ENCODE assay signal across 9 mouse cellular contexts in the genomic region with DNA sequence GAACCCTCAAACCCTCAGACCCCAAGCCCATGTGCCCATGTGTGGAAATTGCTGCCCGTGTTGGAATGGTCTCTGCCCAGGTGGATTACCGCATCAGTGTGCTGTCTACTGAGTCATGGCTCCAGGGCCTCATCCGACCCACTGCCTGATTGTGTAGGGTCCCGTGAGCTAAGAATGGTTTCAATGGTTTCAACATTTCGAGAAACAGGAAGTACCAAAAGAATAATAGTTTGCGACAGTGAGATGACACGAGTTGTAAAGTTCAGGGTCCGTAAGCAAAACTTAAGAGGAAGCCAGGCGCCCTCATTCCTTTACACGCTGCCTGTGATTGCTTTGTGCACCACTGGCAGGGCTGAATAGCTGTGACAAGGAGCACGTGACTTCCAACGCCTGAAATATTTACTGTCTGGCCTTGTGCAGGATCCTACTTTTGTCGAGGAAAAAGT. TPM values are rescaled to one million over a fixed set of nuclear protein-coding genes. Genes with fewer than 3 reads are reported as not detected.
DNase-seq lines count a peak whose midpoint lies in the region; ATAC-seq and TF ChIP-seq lines count a peak whose summit lies in the region.
"Had no signal": no experiment of that assay in that cellular context is flagged by ENCODE, and none has a peak within 500 bp of the region (broad histone marks: within the 10 kb centered on the region; RNA-seq: fewer than 3 reads in every experiment).

No protein-coding gene starts in this region.

- H3K27me3 ChIP-seq in thymus, adult 2 months (ENCODE audit: control insufficient read depth, insufficient read depth, low read length) = peaks cover 17% of the 10 kb centered on the region; the same call in 1 of the 2 replicates
- H3K27me3 ChIP-seq in limb, embryonic 15.5 days = peaks cover 45% of the 10 kb centered on the region

- peaks cover 24% of the 10 kb centered on the region for H3K4me1 ChIP-seq in thymus, adult 2 months (replicated peaks; ENCODE audit: control insufficient read depth, insufficient read depth, low read length)
- peaks cover 38% of the 10 kb centered on the region for H3K4me1 ChIP-seq in limb, embryonic 15.5 days

- DNase-seq in adrenal gland, postnatal 10 days = peak; percentile 27
- no peak for DNase-seq in adrenal gland, adult 8-10 months
- DNase-seq in thymus, adult 2 months = no peak
- no peak for DNase-seq in thymus, adult 18-20 months
- no peak for DNase-seq in spleen, postnatal 4 days (ENCODE audit: low spot score in 2 of 2)
- no peak for DNase-seq in layer of hippocampus, adult 8-10 months (ENCODE audit: low spot score in 2 of 2)

- no peak for ATAC-seq in limb, embryonic 15.5 days (ENCODE audit: insufficient number of reproducible peaks, low FRiP score, low TSS enrichment, low read depth)
- ATAC-seq in neutrophil, adult 5-6 weeks (ENCODE audit: extremely low read depth, insufficient number of reproducible peaks, low FRiP score, poor library complexity, severe bottlenecking) = peak; percentile 85

- no peak overlapping the region for H3K27ac ChIP-seq in thymus, adult 2 months (ENCODE audit: control insufficient read depth, insufficient read depth, low read length)
- peak overlapping the region; percentile 72 for H3K27ac ChIP-seq in limb, embryonic 15.5 days

- H3K4me3 ChIP-seq in thymus, adult 2 months (ENCODE audit: control insufficient read depth, insufficient read depth, low read length) = peak overlapping the region; percentile 3; the same call in 1 of the 2 replicates
- H3K4me3 ChIP-seq in limb, embryonic 15.5 days = no peak overlapping the region
- H3K4me3 ChIP-seq: erythroblast, embryonic 14.5 days had no signal

- H3K36me3 ChIP-seq in thymus, adult 2 months (ENCODE audit: control insufficient read depth, insufficient read depth, low read length) = no peaks in the 10 kb centered on the region
- H3K36me3 ChIP-seq in limb, embryonic 15.5 days = no peaks in the 10 kb centered on the region

- no peak overlapping the region for H3K9ac ChIP-seq in limb, embryonic 15.5 days

- no peak for TF ChIP-seq POLR2A in thymus, adult 2 months (IDR thresholded peaks at IDR 0.05; ENCODE audit: control insufficient read depth, extremely low read depth, insufficient read depth, low read length, poor library complexity)

- no peak overlapping the region for H3K4me2 ChIP-seq in limb, embryonic 15.5 days

- no peaks in the 10 kb centered on the region for H3K9me3 ChIP-seq in limb, embryonic 15.5 days

- TF ChIP-seq CTCF in thymus, adult 2 months (IDR thresholded peaks at IDR 0.05; ENCODE audit: borderline replicate concordance, control insufficient read depth, extremely low read depth, insufficient read depth, low read length, poor library complexity) = no peak

- 9% methylated on average over 13 of the region's 13 CpGs for WGBS in thymus, adult 2 months
- 40% methylated on average over 13 of the region's 13 CpGs for WGBS in limb, embryonic 15.5 days

RNA-seq across cellular contexts. Expression of gene Dgkz, which starts 3.5 kb away (rescaled TPM):
- 10 to 100 TPM; 64.4 to 72.1 TPM for total RNA-seq in adrenal gland, postnatal 10 days (2021)
- 10 to 100 TPM; 47.7 to 87.4 (median 66.3) TPM for total RNA-seq in adrenal gland, adult 8-10 months (2022)
- polyA plus RNA-seq in thymus, adult 2 months (2012; rRNA removed) = 1,103 and 1,229 TPM in 2 replicates
- polyA plus RNA-seq in limb, embryonic 15.5 days (2015; fragmentation: Nextera tagmentation; extraction: Ambion mirVana) = 30.9 and 35.9 TPM in 2 replicates
- 137 TPM in 2 replicates for total RNA-seq in neutrophil, adult 5-6 weeks (2017)
- 100 to 1,000 TPM; 463 to 479 (median 474) TPM for total RNA-seq in layer of hippocampus, adult 8-10 months (2022)

RNA-seq across cellular contexts. Expression of gene Gm9821, which starts 26.6 kb away (rescaled TPM):
- not detected for total RNA-seq in adrenal gland, postnatal 10 days (2021)
- total RNA-seq in adrenal gland, adult 8-10 months (2022) = not detected
- 0.08 TPM in 1 of 2 replicates, not detected in the other for polyA plus RNA-seq in thymus, adult 2 months (2012; rRNA removed)
- polyA plus RNA-seq in limb, embryonic 15.5 days (2015; fragmentation: Nextera tagmentation; extraction: Ambion mirVana) = 0.45 TPM in 2 replicates
- total RNA-seq in neutrophil, adult 5-6 weeks (2017) = 0.35 and 0.74 TPM in 2 replicates
- not detected for total RNA-seq in layer of hippocampus, adult 8-10 months (2022)
- polyA plus RNA-seq: erythroblast, embryonic 14.5 days had no signal

RNA-seq across cellular contexts. Expression of gene Mdk, which starts 40.0 kb away (rescaled TPM):
- 10 to 100 TPM; 30.8 to 36.7 TPM for total RNA-seq in adrenal gland, postnatal 10 days (2021)
- 10 to 100 TPM in 2 of 4 experiments, 1 to 10 TPM in 2; 7.7 to 13.1 (median 9.1) TPM for total RNA-seq in adrenal gland, adult 8-10 months (2022)
- 12.0 and 17.7 TPM in 2 replicates for polyA plus RNA-seq in thymus, adult 2 months (2012; rRNA removed)
- polyA plus RNA-seq in limb, embryonic 15.5 days (2015; fragmentation: Nextera tagmentation; extraction: Ambion mirVana) = 899 and 1,046 TPM in 2 replicates
- total RNA-seq in neutrophil, adult 5-6 weeks (2017) = 1.1 and 1.3 TPM in 2 replicates
- 10 to 100 TPM; 21.4 to 27.8 (median 24.1) TPM for total RNA-seq in layer of hippocampus, adult 8-10 months (2022)

RNA-seq across cellular contexts. Expression of gene Chrm4, which starts 45.1 kb away (rescaled TPM):
- total RNA-seq in adrenal gland, postnatal 10 days (2021) = under 1 TPM; 0.18 to 0.27 TPM
- 1 to 10 TPM; 1.0 to 4.2 (median 2.6) TPM for total RNA-seq in adrenal gland, adult 8-10 months (2022)
- 0.80 and 0.87 TPM in 2 replicates for polyA plus RNA-seq in thymus, adult 2 months (2012; rRNA removed)
- polyA plus RNA-seq in limb, embryonic 15.5 days (2015; fragmentation: Nextera tagmentation; extraction: Ambion mirVana) = 0.20 and 0.29 TPM in 2 replicates
- total RNA-seq in neutrophil, adult 5-6 weeks (2017) = not detected in 2 replicates
- total RNA-seq in layer of hippocampus, adult 8-10 months (2022) = 10 to 100 TPM; 27.0 to 29.9 (median 29.1) TPM

RNA-seq across cellular contexts. Expression of gene Creb3l1, which starts 52.2 kb away (rescaled TPM):
- total RNA-seq in adrenal gland, postnatal 10 days (2021) = 10 to 100 TPM; 11.7 to 16.7 TPM
- 10 to 100 TPM in 2 of 4 experiments, 1 to 10 TPM in 2; 5.2 to 22.4 (median 9.8) TPM for total RNA-seq in adrenal gland, adult 8-10 months (2022)
- 1.7 and 1.8 TPM in 2 replicates for polyA plus RNA-seq in thymus, adult 2 months (2012; rRNA removed)
- 30.4 and 31.9 TPM in 2 replicates for polyA plus RNA-seq in limb, embryonic 15.5 days (2015; fragmentation: Nextera tagmentation; extraction: Ambion mirVana)
- total RNA-seq in neutrophil, adult 5-6 weeks (2017) = 0.23 and 0.25 TPM in 2 replicates
- 1 to 10 TPM; 2.5 to 2.8 (median 2.7) TPM for total RNA-seq in layer of hippocampus, adult 8-10 months (2022)
